Mouse (Mus musculus) spleen, adult 18-20 months (tissue): ENCODE measurements around the gene Sidt2.

ENCODE experiments used
- DNase-seq, 2 experiments: peaks; one replicate each; pipeline ENCODE4 v3.0.0; 2022; ENCODE audit warnings: mixed read lengths in 2 of 2

Gene Sidt2

DNA sequence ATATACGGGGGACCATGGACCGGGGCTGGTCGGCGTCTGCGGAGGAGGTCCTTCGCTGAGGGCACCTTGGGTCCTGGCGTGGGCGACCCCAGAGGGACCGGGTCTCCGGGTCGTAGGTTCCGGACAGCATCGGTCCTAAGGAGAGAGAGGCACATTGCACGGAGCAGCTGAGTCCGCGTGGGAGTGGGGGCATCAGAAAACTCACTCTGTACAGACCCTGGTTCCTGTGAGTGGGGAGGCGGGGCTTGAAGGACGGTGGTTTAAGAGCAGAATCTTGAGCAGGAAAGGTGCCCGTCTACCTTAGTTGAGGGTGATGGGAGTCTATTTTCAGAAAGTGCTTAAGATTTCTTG, 48.0 kb downstream of the Sidt2 start:
- no peak for DNase-seq

DNA sequence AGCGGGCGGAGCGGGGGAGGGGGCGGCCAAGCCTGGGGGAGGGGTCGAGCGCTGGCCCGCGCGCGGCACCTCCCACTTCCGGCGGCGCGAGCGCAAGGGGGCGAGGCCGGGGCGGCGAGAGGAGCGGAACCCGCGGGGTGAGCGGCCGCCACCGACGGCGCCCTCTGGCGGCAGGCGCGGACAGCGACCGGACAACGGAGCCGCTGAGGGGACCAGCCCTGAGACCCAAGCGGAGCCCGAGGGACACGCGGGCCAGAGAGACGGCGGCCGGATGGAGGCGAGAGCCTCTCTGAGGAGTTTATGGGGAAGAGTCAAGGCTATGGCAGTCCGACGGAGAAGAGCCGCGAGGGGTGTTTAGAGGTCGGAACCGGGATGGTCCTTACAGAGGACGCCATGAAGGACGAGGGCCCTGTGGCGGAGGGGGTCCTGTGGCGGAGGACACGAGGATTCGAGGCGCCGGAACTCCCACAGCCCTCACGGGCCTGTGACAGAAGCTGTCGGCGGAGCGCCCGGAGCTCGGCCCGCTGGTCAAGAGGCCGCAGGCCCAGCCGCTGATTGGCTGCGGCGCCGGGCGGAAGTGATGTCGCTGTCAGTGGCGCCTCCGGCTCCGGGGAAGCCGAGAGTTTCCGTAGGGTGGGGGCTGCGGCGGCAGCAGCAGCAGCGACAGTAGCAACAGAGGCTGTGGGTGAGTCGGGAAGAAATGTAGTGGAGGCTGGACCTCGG, 48.5 kb downstream of the Sidt2 start, which contains the start of the genes Pcsk7 and Rnf214:
Pcsk7 (plus strand) TSS at position 143 of the 723 bp plus-strand sequence.
Rnf214 (minus strand) TSS at position 557 of the 723 bp plus-strand sequence.
- peak; percentile 83 to 88 for DNase-seq

DNA sequence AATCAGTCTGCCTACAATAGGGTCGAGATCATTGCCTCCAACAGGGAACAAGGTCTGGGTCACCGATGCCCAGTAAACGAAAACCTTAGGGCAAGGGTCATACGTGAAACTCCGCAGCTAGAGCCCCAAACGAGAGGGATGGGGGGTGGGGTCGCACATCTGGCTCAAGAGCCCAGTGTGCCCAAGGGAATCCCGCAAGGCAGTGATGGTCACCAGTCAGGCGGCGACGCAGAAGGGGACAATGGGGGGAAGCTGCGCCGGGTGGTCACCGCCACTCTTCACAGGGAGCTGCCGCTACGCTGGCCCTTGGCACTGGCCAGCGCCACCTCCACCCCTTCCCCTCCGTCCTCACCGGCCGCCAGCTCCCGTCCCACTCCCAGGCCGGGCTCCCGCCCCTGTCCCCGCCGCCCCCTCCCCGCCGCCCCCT, 49.2 kb downstream of the Sidt2 start:
- no peak for DNase-seq

DNA sequence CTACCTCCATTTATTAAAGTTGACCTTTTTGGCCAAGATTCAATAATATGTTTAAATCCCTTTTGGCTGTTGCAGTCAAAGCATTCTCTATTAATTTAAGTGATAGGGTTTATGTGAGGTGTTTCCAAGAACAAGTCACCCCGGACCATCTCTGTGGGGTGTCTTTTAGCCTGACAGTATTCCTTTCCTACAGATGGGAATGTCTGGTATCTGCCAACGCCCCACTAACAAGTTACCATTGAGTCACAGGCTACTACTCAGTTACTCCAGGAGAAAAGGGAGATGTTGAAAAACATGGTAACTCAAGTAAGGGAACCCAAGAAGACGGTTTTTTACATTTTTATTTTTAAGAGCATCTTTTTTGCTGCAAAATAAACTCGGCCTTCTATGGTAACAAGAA, 49.9 kb downstream of the Sidt2 start:
- DNase-seq: no peak

DNA sequence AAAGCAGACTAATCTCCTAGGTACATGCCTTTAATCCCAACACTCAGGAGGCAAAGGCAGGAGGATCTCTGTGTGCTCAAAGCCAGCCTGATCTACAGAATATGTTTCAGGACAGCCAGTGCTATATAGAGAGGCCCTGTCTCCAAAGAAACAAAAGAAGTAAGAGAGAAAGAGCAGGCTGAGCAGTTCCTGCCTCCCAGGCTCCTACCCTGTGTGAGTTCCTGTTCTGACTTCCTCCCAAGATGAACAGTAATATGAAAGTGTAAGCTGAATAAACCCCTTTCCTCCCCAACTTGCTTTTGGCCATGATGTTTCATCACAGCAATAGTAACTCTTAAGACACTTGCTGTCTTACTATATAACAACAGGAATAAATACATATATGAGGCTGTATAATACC, 61.4 kb downstream of the Sidt2 start:
- no peak for DNase-seq
